Mouse (Mus musculus): ENCODE measurements around the gene 4930539E08Rik. TPM values are rescaled to one million over a fixed set of nuclear protein-coding genes. Genes with fewer than 3 reads are reported as not detected.

The 4930539E08Rik gene
- polyA plus RNA-seq, 1 experiment from 2014 or later = 0.02 TPM

- Histone ChIP-seq H3K27me3 (ENCODE audit: poor library complexity, severe bottlenecking) (peaks cover 43% of the 10 kb centered on the region), H3K27ac (0 out of 2 replicates have a peak overlapping the region, but pooled peaks have one; percentile 20), H3K36me3 (replicated peaks) (no peaks in the 10 kb centered on the region), H3K4me1 (peaks cover 21% of the 10 kb centered on the region), H3K9me3 (no peaks in the 10 kb centered on the region), H3K4me3 (peak overlapping the region; percentile 30)
- peak; percentile 39 for DNase-seq (ENCODE audit: extremely low spot score, low spot score)
- 16% methylated on average over 19 of the region's 19 CpGs for WGBS
Observed at GRCm38 (mm10) chr17:28876821-28877220, 38.3 kb downstream of the 4930539E08Rik start.

GRCm38 (mm10) chr17:28876331-28876730 lies 38.8 kb downstream of the 4930539E08Rik start:
- WGBS = 63% methylated on average over 5 of the region's 5 CpGs
- H3K27ac ChIP-seq = 0 out of 2 replicates have a peak overlapping the region, but pooled peaks have one; percentile 20
- DNase-seq (ENCODE audit: extremely low spot score, low spot score) = no peak
- H3K4me1 ChIP-seq = peaks cover 21% of the 10 kb centered on the region
- H3K9me3 ChIP-seq = no peaks in the 10 kb centered on the region
- H3K27me3 ChIP-seq (ENCODE audit: poor library complexity, severe bottlenecking) = peaks cover 38% of the 10 kb centered on the region
- peak overlapping the region; percentile 30; the same call in 1 of the 2 replicates for H3K4me3 ChIP-seq
- no peaks in the 10 kb centered on the region for H3K36me3 ChIP-seq (replicated peaks)

GRCm38 (mm10) chr17:28875316-28875715 lies 39.8 kb downstream of the 4930539E08Rik start:
- peaks cover 21% of the 10 kb centered on the region for H3K4me1 ChIP-seq
- H3K36me3 ChIP-seq (replicated peaks) = no peaks in the 10 kb centered on the region
- no peak overlapping the region for H3K27ac ChIP-seq
- no peak overlapping the region for H3K4me3 ChIP-seq
- no peaks in the 10 kb centered on the region for H3K9me3 ChIP-seq
- no peak for DNase-seq (ENCODE audit: extremely low spot score, low spot score)
- 51% methylated on average over 8 of the region's 8 CpGs for WGBS
- H3K27me3 ChIP-seq (ENCODE audit: poor library complexity, severe bottlenecking) = peaks cover 28% of the 10 kb centered on the region

DNA sequence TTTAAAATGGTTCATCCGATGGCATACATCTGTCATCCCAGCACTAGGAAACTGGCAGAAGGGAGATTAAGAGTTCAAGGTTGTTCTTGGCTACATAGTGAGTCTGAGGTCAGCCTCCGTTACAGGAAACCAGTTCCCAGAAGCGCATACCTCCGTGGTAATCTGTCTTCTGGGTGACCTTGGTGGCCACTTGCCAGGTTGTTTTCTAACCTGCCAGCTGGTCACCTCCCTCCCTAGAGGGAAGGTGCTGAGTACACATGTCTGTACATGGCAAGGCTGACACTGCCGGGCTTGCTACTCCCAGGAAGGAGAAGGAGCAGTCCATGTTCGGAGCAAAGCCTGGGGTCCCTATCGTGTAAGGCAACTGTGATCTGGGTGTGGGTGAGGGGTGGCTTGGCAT lies 40.3 kb downstream of the 4930539E08Rik start:
- H3K4me1 ChIP-seq = peaks cover 19% of the 10 kb centered on the region
- 85% methylated on average over 7 of the region's 7 CpGs for WGBS
- no peak overlapping the region for H3K4me3 ChIP-seq
- peaks cover 23% of the 10 kb centered on the region for H3K27me3 ChIP-seq (ENCODE audit: poor library complexity, severe bottlenecking)
- no peaks in the 10 kb centered on the region for H3K36me3 ChIP-seq (replicated peaks)
- no peak overlapping the region for H3K27ac ChIP-seq
- DNase-seq (ENCODE audit: extremely low spot score, low spot score) = no peak
- H3K9me3 ChIP-seq = no peaks in the 10 kb centered on the region

DNA sequence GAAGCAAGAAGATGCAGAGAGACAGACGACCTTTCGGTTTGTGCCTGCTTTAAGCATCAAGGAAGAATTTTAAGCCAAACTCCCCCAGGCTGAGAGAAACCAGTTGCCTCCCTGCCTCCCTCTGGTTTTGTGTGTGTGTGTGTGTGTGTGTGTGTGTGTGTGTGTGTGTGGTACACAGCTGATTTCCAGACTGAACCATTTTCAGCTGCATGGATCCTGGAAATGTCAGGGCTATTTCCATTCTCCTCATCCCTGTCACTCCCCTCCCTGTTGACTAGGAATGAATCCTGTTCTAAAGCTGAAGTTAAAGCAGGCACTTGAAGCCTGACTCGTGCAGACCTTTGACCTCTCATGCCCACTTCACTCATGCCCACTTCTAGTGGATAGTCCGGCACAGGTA lies 40.9 kb downstream of the 4930539E08Rik start:
- Histone ChIP-seq H3K4me1 (peaks cover 22% of the 10 kb centered on the region), H3K9me3 (no peaks in the 10 kb centered on the region), H3K27me3 (ENCODE audit: poor library complexity, severe bottlenecking) (peaks cover 22% of the 10 kb centered on the region), H3K4me3 (no peak overlapping the region), H3K36me3 (replicated peaks) (no peaks in the 10 kb centered on the region), H3K27ac (no peak overlapping the region)
- no peak for DNase-seq (ENCODE audit: extremely low spot score, low spot score)
- 88% methylated on average over 4 of the region's 4 CpGs for WGBS

- whole genome bisulfite sequencing = 87% methylated on average over 7 of the region's 7 CpGs
- no peaks in the 10 kb centered on the region for H3K9me3 ChIP-seq
- peaks cover 22% of the 10 kb centered on the region for H3K4me1 ChIP-seq
- no peak for DNase-seq (ENCODE audit: extremely low spot score, low spot score)
- no peak overlapping the region for H3K27ac ChIP-seq
- H3K27me3 ChIP-seq (ENCODE audit: poor library complexity, severe bottlenecking) = peaks cover 12% of the 10 kb centered on the region
- H3K36me3 ChIP-seq (replicated peaks) = no peaks in the 10 kb centered on the region
- H3K4me3 ChIP-seq = no peak overlapping the region
Observed at GRCm38 (mm10) chr17:28872322-28872721, 42.8 kb downstream of the 4930539E08Rik start.

DNA sequence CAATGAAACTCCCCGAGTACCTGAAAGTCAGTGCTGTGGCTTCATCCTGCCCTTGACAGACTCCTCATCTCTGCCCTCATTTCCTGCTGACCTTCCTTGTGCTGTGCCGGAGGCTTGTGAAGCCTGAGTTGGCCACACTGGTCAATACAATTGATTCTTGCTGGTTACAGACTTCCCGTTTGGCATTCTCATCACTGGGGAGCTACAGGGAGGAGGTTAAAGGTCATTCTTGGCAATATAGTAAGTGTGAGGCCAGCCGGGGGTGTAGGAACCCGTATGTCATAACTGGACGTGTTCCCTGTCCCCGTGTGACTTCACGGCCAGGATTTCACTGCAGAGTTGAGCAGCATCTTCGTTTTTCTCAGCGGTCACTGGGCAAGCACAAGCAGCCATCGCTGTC lies 43.3 kb downstream of the 4930539E08Rik start:
- H3K27me3 ChIP-seq (ENCODE audit: poor library complexity, severe bottlenecking) = peaks cover 7% of the 10 kb centered on the region
- DNase-seq (ENCODE audit: extremely low spot score, low spot score) = no peak
- peaks cover 17% of the 10 kb centered on the region for H3K4me1 ChIP-seq
- no peak overlapping the region for H3K27ac ChIP-seq
- no peaks in the 10 kb centered on the region for H3K36me3 ChIP-seq (replicated peaks)
- 80% methylated on average over 11 of the region's 11 CpGs for WGBS
- no peak overlapping the region for H3K4me3 ChIP-seq
- no peaks in the 10 kb centered on the region for H3K9me3 ChIP-seq

DNA sequence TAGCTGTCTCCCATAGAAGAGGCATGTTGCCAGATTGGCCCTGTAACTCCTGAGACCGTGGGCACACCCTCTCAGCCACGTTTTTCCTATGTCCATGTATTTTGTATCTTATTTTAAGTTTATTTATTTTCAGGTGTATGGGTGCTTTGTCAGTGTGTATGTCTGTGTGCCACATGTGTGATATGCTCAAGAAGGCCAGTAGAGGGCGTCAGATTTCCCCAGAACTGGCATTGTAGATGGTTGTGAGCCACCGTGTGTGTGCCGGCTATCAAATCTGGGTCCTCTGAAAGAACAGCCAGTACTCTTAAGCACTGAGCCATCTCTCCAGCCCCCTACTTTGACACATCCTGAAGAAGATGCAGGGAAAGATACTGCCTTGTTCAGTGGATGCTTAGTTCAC lies 44.7 kb downstream of the 4930539E08Rik start:
- DNase-seq (ENCODE audit: extremely low spot score, low spot score) = no peak
- H3K4me1 ChIP-seq = peaks cover 11% of the 10 kb centered on the region
- no peak overlapping the region for H3K27ac ChIP-seq
- WGBS = 77% methylated on average over 5 of the region's 5 CpGs
- no peaks in the 10 kb centered on the region for H3K36me3 ChIP-seq (replicated peaks)
- no peaks in the 10 kb centered on the region for H3K27me3 ChIP-seq (ENCODE audit: poor library complexity, severe bottlenecking)
- H3K9me3 ChIP-seq = no peaks in the 10 kb centered on the region
- H3K4me3 ChIP-seq = no peak overlapping the region

- no peak overlapping the region for H3K4me3 ChIP-seq
- no peaks in the 10 kb centered on the region for H3K36me3 ChIP-seq (replicated peaks)
- no peaks in the 10 kb centered on the region for H3K27me3 ChIP-seq (ENCODE audit: poor library complexity, severe bottlenecking)
- H3K9me3 ChIP-seq = no peaks in the 10 kb centered on the region
- WGBS = 78% methylated on average over 9 of the region's 9 CpGs
- no peak for DNase-seq (ENCODE audit: extremely low spot score, low spot score)
- H3K27ac ChIP-seq = no peak overlapping the region
- peaks cover 6% of the 10 kb centered on the region for H3K4me1 ChIP-seq
Observed at GRCm38 (mm10) chr17:28869412-28870110, 45.6 kb downstream of the 4930539E08Rik start.

- Histone ChIP-seq H3K27ac (no peak overlapping the region), H3K9me3 (no peaks in the 10 kb centered on the region), H3K4me1 (peaks cover 6% of the 10 kb centered on the region), H3K27me3 (ENCODE audit: poor library complexity, severe bottlenecking) (no peaks in the 10 kb centered on the region), H3K36me3 (replicated peaks) (no peaks in the 10 kb centered on the region), H3K4me3 (no peak overlapping the region)
- WGBS = 92% methylated on average over 4 of the region's 4 CpGs
- DNase-seq (ENCODE audit: extremely low spot score, low spot score) = no peak
Observed at GRCm38 (mm10) chr17:28867381-28867780, 47.7 kb downstream of the 4930539E08Rik start.

DNA sequence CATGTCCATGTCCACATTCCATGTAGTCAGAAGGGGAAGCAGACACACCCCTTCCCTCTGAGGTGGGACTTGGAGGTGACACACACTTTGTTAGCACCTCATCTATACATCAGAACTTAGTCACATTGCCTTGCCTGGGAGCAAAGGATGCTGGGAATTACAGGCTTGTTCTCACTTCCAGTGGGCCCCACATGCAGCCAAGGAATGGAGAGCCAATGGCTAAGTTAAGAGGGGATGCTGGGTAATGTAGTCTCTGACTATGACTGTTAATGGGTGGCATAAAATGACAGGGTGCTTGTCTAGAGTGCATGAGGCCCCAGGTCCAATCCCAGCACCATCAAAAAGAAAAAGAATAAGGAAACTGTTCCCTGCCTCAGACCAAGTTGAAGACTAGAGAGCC lies 48.2 kb downstream of the 4930539E08Rik start:
- Histone ChIP-seq H3K4me3 (no peak overlapping the region), H3K4me1 (peaks cover 6% of the 10 kb centered on the region), H3K27ac (no peak overlapping the region), H3K9me3 (no peaks in the 10 kb centered on the region), H3K36me3 (replicated peaks) (no peaks in the 10 kb centered on the region), H3K27me3 (ENCODE audit: poor library complexity, severe bottlenecking) (no peaks in the 10 kb centered on the region)
- DNase-seq (ENCODE audit: extremely low spot score, low spot score) = no peak

GRCm38 (mm10) chr17:28864464-28864863 lies 50.7 kb downstream of the 4930539E08Rik start:
- Histone ChIP-seq H3K27ac (no peak overlapping the region), H3K36me3 (replicated peaks) (no peaks in the 10 kb centered on the region), H3K9me3 (no peaks in the 10 kb centered on the region), H3K27me3 (ENCODE audit: poor library complexity, severe bottlenecking) (no peaks in the 10 kb centered on the region), H3K4me3 (no peak overlapping the region), H3K4me1 (peaks cover under 1% of the 10 kb centered on the region)
- no peak for DNase-seq (ENCODE audit: extremely low spot score, low spot score)
- WGBS = 86% methylated on average over 6 of the region's 6 CpGs

DNA sequence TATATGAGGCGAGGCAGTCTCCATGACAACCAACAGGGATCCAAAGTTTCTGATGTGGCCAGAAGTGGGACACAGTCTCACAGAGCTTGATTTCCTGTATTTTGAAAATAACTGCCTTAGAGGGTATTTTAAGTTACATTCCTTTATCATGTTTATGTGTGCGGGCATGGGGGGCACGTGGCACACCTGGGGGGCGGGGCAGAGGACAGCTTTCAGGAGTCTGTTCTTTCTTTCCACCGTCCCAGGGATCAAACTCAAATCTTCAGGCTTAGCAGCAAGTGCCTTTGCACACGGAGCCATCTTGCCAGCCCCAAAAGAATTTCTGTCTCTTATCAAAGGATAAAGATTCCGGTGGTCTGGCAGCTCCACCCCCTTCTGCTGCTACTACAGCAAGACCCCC lies 51.2 kb downstream of the 4930539E08Rik start:
- no peaks in the 10 kb centered on the region for H3K9me3 ChIP-seq
- H3K4me3 ChIP-seq = no peak overlapping the region
- no peaks in the 10 kb centered on the region for H3K27me3 ChIP-seq (ENCODE audit: poor library complexity, severe bottlenecking)
- WGBS = 75% methylated on average over 7 of the region's 7 CpGs
- H3K27ac ChIP-seq = no peak overlapping the region
- H3K36me3 ChIP-seq (replicated peaks) = no peaks in the 10 kb centered on the region
- no peak for DNase-seq (ENCODE audit: extremely low spot score, low spot score)
- H3K4me1 ChIP-seq = no peaks in the 10 kb centered on the region

All from forebrain, embryonic 10.5 days (tissue).